Mouse (Mus musculus) lung, embryonic 16.5 days (tissue): Measurements from ENCODE around the gene Ulk4. TPM values are rescaled to one million over a fixed set of nuclear protein-coding genes. Genes with fewer than 3 reads are reported as not detected.

Source experiments
- ATAC-seq: fragments of 200-750 bp; cut with Nextera tagmentation; 2 replicates; pipeline ENCODE4 v1.8.0; 2017; ENCODE audit warnings: low read depth, mild to moderate bottlenecking, moderate library complexity
- H3K27ac ChIP-seq: fragments of 300-500 bp; sonication (generic); 2 replicates; pipeline ENCODE4 v1.5.1; 2014; ENCODE audit warnings: mild to moderate bottlenecking, control low read depth, low read length
- H3K27me3 ChIP-seq: fragments of 300-500 bp; sonication (generic); 2 replicates; pipeline ENCODE4 v1.6.1; 2014; ENCODE audit warnings: low read depth, low read length, mixed read lengths; ENCODE audit not compliant: control insufficient read depth, insufficient read depth
- H3K36me3 ChIP-seq: fragments of 300-500 bp; sonication (generic); 2 replicates; pipeline ENCODE4 v1.6.1; 2014; ENCODE audit warnings: low read length; ENCODE audit not compliant: control insufficient read depth, insufficient read depth
- H3K4me1 ChIP-seq: fragments of 300-500 bp; sonication (generic); replicated peaks from 2 replicates; pipeline ENCODE4 v1.6.1; 2014; ENCODE audit warnings: low read length, mixed read lengths; ENCODE audit not compliant: control insufficient read depth, insufficient read depth
- H3K4me2 ChIP-seq: fragments of 300-500 bp; sonication (generic); 2 replicates; pipeline ENCODE4 v1.6.1; 2014; ENCODE audit warnings: low read depth, low read length, control low read depth
- H3K4me3 ChIP-seq: fragments of 300-500 bp; sonication (generic); 2 replicates; pipeline ENCODE4 v1.5.1; 2014; ENCODE audit warnings: mild to moderate bottlenecking, low read length, control low read depth
- H3K9ac ChIP-seq: fragments of 300-500 bp; sonication (generic); 2 replicates; pipeline ENCODE4 v1.6.1; 2014; ENCODE audit warnings: low read length, control low read depth
- H3K9me3 ChIP-seq: fragments of 300-500 bp; sonication (generic); 2 replicates; pipeline ENCODE4 v1.6.1; 2016; ENCODE audit warnings: low read length; ENCODE audit not compliant: control insufficient read depth
- WGBS: fragments of 180-500 bp; shearing (Covaris S2); extraction: QIAGEN DNeasy Blood & Tissue Kit; methylation state at CpG from one replicate; pipeline ENCODE4 v1.1.7; 2014; 5-methylcytosine and 5-hydroxymethylcytosine counted together
- polyA plus RNA-seq: library from polyadenylated mRNA; unstranded; fragments of >200 nt; fragmentation: Nextera tagmentation; extraction: Ambion mirVana; gene quantifications from 2 replicates; pipeline ENCODE4 v1.2.1, GENCODE M21; 2015

Gene Ulk4
- polyA plus RNA-seq, 1 experiment from 2014 or later = 155 TPM

DNA sequence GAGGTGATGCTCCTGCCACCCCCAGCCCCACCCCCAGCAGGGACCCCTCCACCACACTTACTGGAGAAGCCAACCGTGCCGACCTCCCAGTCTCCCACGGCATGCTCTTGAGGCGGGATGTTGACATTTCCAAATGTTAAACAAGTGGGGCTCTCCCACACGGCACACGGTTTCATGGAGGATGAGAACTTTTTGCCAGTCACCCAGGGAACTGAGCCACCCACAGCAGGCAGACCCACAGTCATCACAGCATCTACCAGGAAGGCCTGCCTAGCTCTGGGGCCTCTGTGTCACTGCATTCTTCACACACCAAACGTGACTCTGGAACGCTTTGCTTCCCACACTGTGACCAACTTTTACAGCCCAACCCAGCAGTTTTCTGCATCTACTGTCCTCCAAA is 152.3 kb downstream of the Ulk4 start:
- H3K4me3 ChIP-seq = no peak overlapping the region
- H3K9me3 ChIP-seq = no peaks in the 10 kb centered on the region
- no peak overlapping the region for H3K9ac ChIP-seq
- H3K27me3 ChIP-seq = no peaks in the 10 kb centered on the region
- ATAC-seq = no peak
- H3K4me1 ChIP-seq = no peaks in the 10 kb centered on the region
- H3K36me3 ChIP-seq = no peaks in the 10 kb centered on the region
- 40% methylated on average over 8 of the region's 8 CpGs for WGBS
- no peak overlapping the region for H3K27ac ChIP-seq
- H3K4me2 ChIP-seq = no peak overlapping the region

DNA sequence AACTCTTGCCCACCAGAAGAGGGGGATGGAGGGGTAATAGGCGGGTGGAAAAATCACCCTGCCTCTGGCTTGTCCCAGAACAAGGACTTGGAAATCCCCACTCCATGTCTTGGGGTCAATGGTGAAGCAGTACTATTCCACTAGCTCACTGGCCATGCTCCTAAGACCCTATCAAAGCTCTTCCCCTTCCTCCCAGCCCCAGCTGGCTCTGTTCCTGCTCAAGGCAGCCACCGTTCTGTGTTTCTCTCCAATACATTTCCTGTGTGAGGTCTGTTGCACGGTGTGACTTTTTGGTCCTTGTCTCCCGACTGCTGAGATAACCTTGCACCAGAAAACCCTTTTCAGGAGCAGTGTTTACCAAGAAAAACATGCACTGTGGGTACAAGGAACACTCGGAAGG is 155.0 kb downstream of the Ulk4 start:
- Histone ChIP-seq H3K36me3 (no peaks in the 10 kb centered on the region), H3K4me1 (peaks cover 3% of the 10 kb centered on the region; the same call in 1 of the 2 replicates), H3K9me3 (no peaks in the 10 kb centered on the region), H3K4me2 (no peak overlapping the region), H3K9ac (no peak overlapping the region), H3K27me3 (no peaks in the 10 kb centered on the region), H3K4me3 (no peak overlapping the region), H3K27ac (no peak overlapping the region)
- WGBS = 25% methylated on average over 5 of the region's 5 CpGs
- no peak for ATAC-seq

GRCm38 (mm10) chr9:121117936-121118335 is 159.1 kb downstream of the Ulk4 start:
- no peaks in the 10 kb centered on the region for H3K27me3 ChIP-seq
- no peak overlapping the region for H3K27ac ChIP-seq
- H3K4me3 ChIP-seq = no peak overlapping the region
- H3K9me3 ChIP-seq = no peaks in the 10 kb centered on the region
- no peak overlapping the region for H3K9ac ChIP-seq
- H3K36me3 ChIP-seq = no peaks in the 10 kb centered on the region
- ATAC-seq = no peak; the same call in 1 of the 2 replicates
- H3K4me2 ChIP-seq = no peak overlapping the region
- WGBS = 42% methylated on average over 4 of the region's 4 CpGs
- peaks cover 3% of the 10 kb centered on the region; the same call in 1 of the 2 replicates for H3K4me1 ChIP-seq

DNA sequence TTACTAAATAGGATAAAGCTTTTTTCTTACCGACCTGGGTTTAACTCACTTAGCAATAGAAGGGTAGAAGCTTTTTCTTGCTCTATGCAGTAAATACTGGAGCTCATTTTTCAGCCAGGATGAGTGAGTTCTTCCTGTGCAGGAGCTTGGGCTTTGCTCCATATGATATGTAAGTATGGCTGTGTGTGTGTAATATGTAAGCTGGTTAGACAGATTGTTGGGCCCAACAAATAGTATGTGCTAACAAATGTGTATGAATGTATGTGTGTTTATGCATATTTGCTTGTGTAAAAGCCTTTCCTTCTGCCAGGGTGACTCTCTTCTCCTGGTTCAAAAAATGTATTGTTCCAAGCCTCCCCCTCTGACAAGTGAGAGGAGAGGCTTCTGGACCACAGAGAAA is 164.9 kb downstream of the Ulk4 start:
- no peaks in the 10 kb centered on the region for H3K36me3 ChIP-seq
- peaks cover 2% of the 10 kb centered on the region; the same call in 1 of the 2 replicates for H3K27me3 ChIP-seq
- no peak for ATAC-seq
- H3K9me3 ChIP-seq = no peaks in the 10 kb centered on the region
- no peaks in the 10 kb centered on the region for H3K4me1 ChIP-seq
- H3K4me3 ChIP-seq = no peak overlapping the region
- WGBS = 45% methylated on average over 1 of the region's 1 CpGs
- no peak overlapping the region for H3K4me2 ChIP-seq
- no peak overlapping the region for H3K9ac ChIP-seq
- H3K27ac ChIP-seq = no peak overlapping the region

GRCm38 (mm10) chr9:121108110-121108509 is 168.9 kb downstream of the Ulk4 start:
- no peak overlapping the region for H3K27ac ChIP-seq
- H3K9me3 ChIP-seq = no peaks in the 10 kb centered on the region
- H3K4me3 ChIP-seq = no peak overlapping the region
- ATAC-seq = peak; percentile 67
- H3K4me2 ChIP-seq = no peak overlapping the region
- WGBS = 11% methylated on average over 10 of the region's 10 CpGs
- peaks cover 2% of the 10 kb centered on the region; the same call in 1 of the 2 replicates for H3K27me3 ChIP-seq
- no peaks in the 10 kb centered on the region for H3K36me3 ChIP-seq
- H3K9ac ChIP-seq = no peak overlapping the region
- no peaks in the 10 kb centered on the region for H3K4me1 ChIP-seq

DNA sequence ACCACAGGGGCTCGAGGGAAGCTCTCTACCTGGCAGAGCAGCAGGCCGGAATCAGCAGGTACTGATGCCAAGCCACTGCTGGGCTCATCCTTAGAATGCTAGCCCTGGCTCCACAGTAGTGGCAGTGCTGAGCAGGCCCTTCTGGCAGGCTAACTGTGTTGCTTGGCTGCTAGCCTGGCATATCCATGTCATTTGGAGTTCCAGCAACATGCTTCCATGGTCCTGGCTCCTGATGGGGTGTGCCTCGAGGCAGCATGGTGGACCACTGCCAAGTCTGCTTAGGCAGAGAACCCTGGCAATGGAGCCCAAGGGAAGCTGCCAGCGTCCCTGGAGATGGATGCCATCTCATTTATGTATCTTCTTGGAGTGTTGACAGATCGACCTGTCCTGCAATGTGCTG is 169.4 kb downstream of the Ulk4 start:
- H3K9me3 ChIP-seq = no peaks in the 10 kb centered on the region
- H3K9ac ChIP-seq = no peak overlapping the region
- H3K4me3 ChIP-seq = no peak overlapping the region
- H3K4me1 ChIP-seq = no peaks in the 10 kb centered on the region
- H3K27me3 ChIP-seq = peaks cover 2% of the 10 kb centered on the region; the same call in 1 of the 2 replicates
- WGBS = 54% methylated on average over 5 of the region's 5 CpGs
- H3K4me2 ChIP-seq = no peak overlapping the region
- H3K36me3 ChIP-seq = no peaks in the 10 kb centered on the region
- no peak overlapping the region for H3K27ac ChIP-seq
- peak; percentile 43; the same call in 1 of the 2 replicates for ATAC-seq

DNA sequence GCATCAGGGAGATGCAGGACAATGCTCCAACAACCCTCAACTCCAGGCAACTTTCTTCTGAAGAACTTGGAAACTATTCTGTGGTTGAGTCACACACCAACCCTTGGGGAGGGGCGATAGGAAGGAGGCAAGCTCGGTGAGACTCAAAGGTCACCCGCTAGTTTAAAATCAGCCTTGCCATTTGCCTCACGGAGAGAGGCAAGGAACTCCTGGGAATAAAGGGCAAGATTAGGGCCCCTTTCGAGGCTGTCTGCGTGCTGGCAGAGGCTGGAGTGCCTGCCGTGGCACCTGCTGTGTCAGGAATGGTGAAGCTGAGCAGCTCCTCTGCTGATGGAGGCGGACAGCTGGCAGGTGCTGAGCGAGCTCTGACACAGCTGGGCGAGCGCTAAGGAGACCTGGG is 169.9 kb downstream of the Ulk4 start:
- H3K4me1 ChIP-seq = no peaks in the 10 kb centered on the region
- no peak for ATAC-seq
- H3K4me3 ChIP-seq = no peak overlapping the region
- no peaks in the 10 kb centered on the region for H3K9me3 ChIP-seq
- H3K9ac ChIP-seq = no peak overlapping the region
- no peaks in the 10 kb centered on the region for H3K36me3 ChIP-seq
- WGBS = 41% methylated on average over 11 of the region's 11 CpGs
- H3K4me2 ChIP-seq = no peak overlapping the region
- peaks cover 2% of the 10 kb centered on the region; the same call in 1 of the 2 replicates for H3K27me3 ChIP-seq
- no peak overlapping the region for H3K27ac ChIP-seq

- Histone ChIP-seq H3K36me3 (no peaks in the 10 kb centered on the region), H3K4me3 (no peak overlapping the region), H3K9ac (no peak overlapping the region), H3K4me1 (no peaks in the 10 kb centered on the region), H3K27me3 (no peaks in the 10 kb centered on the region), H3K9me3 (no peaks in the 10 kb centered on the region), H3K27ac (no peak overlapping the region), H3K4me2 (no peak overlapping the region)
- 76% methylated on average over 10 of the region's 10 CpGs for WGBS
- no peak for ATAC-seq
Measured at GRCm38 (mm10) chr9:121101516-121101915, 175.5 kb downstream of the Ulk4 start.

- no peak overlapping the region for H3K9ac ChIP-seq
- no peak for ATAC-seq
- WGBS = 88% methylated on average over 10 of the region's 10 CpGs
Measured at GRCm38 (mm10) chr9:121099453-121099852, 177.5 kb downstream of the Ulk4 start.

DNA sequence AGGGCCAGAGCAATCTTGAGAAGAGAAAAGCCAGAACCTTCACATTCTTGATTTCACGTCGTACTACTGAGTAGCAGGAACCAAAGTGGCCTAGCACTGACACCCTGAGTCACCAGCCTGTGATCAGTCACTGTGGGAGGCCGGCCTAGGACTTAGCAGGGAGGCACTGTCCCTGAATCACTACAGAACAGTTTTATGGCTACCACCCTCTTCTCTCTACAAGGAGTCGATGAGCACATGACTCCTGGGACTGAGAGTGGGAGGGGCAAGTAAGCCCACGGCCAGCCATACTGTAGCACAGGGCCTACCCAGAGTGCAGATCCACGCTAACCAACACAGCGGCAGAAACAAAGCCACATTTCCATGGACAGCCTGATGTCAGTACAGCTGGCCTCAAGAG is 183.2 kb downstream of the Ulk4 start:
- no peaks in the 10 kb centered on the region for H3K4me1 ChIP-seq
- ATAC-seq = no peak
- no peak overlapping the region for H3K27ac ChIP-seq
- no peaks in the 10 kb centered on the region for H3K9me3 ChIP-seq
- H3K4me3 ChIP-seq = no peak overlapping the region
- no peaks in the 10 kb centered on the region for H3K27me3 ChIP-seq
- no peaks in the 10 kb centered on the region for H3K36me3 ChIP-seq
- no peak overlapping the region for H3K4me2 ChIP-seq
- no peak overlapping the region for H3K9ac ChIP-seq
- 80% methylated on average over 7 of the region's 7 CpGs for WGBS

More at GRCm38 (mm10) chr9:121099453-121099852, 177.5 kb downstream of the Ulk4 start:
- Histone ChIP-seq H3K27me3 (no peaks in the 10 kb centered on the region), H3K36me3 (no peaks in the 10 kb centered on the region), H3K4me2 (no peak overlapping the region), H3K9me3 (no peaks in the 10 kb centered on the region), H3K4me3 (no peak overlapping the region), H3K27ac (no peak overlapping the region), H3K4me1 (no peaks in the 10 kb centered on the region)
